Mouse (Mus musculus) hindbrain, embryonic 15.5 days (tissue): ENCODE measurements at regions not wholly inside any gene's neighbourhood (a gene's known extent, or its start where the extent isn't known, plus 50 kb on each side); places are given as distances from the start of the nearest gene placed in this dataset.

Experiments
- ATAC-seq: fragments of 200-750 bp; cut with Nextera tagmentation; 2 replicates; pipeline ENCODE4 v1.8.0; 2017; ENCODE audit warnings: low read depth, moderate number of reproducible peaks, moderate TSS enrichment; ENCODE audit not compliant: low FRiP score
- H3K27ac ChIP-seq: fragments of 300-500 bp; sonication (generic); replicated peaks from 2 replicates; pipeline ENCODE4 v1.5.1; 2015; ENCODE audit warnings: mild to moderate bottlenecking, inconsistent platforms
- H3K27me3 ChIP-seq: fragments of 300-500 bp; sonication (generic); 2 replicates; pipeline ENCODE4 v1.6.1; 2015; ENCODE audit warnings: control low read depth, inconsistent platforms
- H3K36me3 ChIP-seq: fragments of 300-500 bp; sonication (generic); 2 replicates; pipeline ENCODE4 v1.6.1; 2015; ENCODE audit warnings: control low read depth, inconsistent platforms
- H3K4me1 ChIP-seq: fragments of 300-500 bp; sonication (generic); replicated peaks from 2 replicates; pipeline ENCODE4 v1.6.1; 2015; ENCODE audit warnings: control low read depth, inconsistent platforms
- H3K4me2 ChIP-seq: fragments of 300-500 bp; sonication (generic); 2 replicates; pipeline ENCODE4 v1.6.1; 2015; ENCODE audit warnings: moderate library complexity, mild to moderate bottlenecking, inconsistent platforms
- H3K4me3 ChIP-seq: fragments of 300-500 bp; sonication (generic); 2 replicates; pipeline ENCODE4 v1.5.1; 2015; ENCODE audit warnings: mild to moderate bottlenecking, inconsistent platforms
- H3K9ac ChIP-seq: fragments of 300-500 bp; sonication (generic); 2 replicates; pipeline ENCODE4 v1.6.1; 2015; ENCODE audit warnings: inconsistent platforms
- H3K9me3 ChIP-seq: fragments of 300-500 bp; sonication (generic); 2 replicates; pipeline ENCODE4 v1.6.1; 2016; ENCODE audit warnings: control low read depth, inconsistent platforms
- WGBS: fragments of 180-500 bp; shearing (Covaris S2); methylation state at CpG from one replicate; pipeline ENCODE4 v1.1.7; 2015; 5-methylcytosine and 5-hydroxymethylcytosine counted together

DNA sequence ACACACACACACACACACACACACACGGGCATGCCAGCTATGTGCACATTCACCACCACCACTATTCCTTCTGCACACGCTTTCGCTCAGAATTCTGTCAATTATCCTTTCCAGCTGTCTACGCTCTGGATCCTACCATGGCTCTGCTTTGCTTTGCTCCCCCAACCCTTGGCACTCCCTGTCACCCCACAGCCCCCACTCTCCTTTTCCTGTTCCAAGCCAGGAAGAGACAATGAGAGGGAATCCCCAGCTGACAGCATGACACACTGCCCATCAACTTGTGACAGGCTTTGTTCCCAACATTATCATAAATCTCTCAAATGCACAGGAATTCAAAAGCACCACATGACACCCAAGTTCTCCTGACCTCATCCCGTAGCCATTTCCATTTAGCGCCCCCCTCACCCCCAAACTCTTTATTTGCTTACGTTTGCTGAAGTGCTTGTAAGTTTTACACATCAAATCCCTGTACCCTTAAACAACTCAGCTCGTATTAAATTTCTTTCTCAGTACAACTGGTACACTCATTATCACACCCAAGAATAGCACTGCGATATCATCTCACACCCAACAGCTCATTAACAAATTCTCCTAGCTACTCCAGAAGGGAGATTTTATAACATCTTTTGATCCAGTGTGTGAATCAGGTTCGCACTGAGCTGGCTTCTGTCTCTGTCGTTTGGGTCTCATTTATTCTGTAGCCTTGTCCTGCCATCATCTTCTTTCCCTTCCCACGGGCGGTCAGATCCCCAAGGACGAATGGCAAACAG lies 140.3 kb downstream of the Ptpn20 start:
- 45% methylated on average over 14 of the region's 14 CpGs for WGBS
- H3K9me3 ChIP-seq = no peaks in the 10 kb centered on the region
- ATAC-seq = no peak
- H3K36me3 ChIP-seq = no peaks in the 10 kb centered on the region
- H3K9ac ChIP-seq = no peak overlapping the region
- peaks cover under 1% of the 10 kb centered on the region; the same call in 1 of the 2 replicates for H3K4me1 ChIP-seq
- no peaks in the 10 kb centered on the region for H3K27me3 ChIP-seq
- no peak overlapping the region for H3K27ac ChIP-seq
- H3K4me3 ChIP-seq = no peak overlapping the region
- no peak overlapping the region for H3K4me2 ChIP-seq

DNA sequence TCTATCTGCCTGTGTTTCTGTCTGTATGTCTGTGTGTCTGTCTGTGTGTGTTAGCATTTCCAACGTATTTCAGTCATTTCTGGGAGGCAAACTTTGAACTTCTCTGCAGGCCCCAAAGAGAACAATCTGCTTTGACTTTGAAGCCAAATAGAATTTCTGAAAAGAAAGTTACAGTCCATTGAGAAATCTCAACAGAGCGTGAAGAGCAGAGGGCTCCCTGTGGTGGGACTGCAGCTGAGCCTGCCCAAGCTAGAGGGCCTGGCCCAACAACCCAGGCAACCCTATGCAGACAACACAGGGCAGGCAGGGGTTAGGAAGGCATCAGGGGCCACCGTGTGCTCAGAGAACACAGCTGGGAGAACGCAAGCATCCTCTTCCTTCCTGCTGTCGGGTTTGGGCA lies 143.7 kb downstream of the Ptpn20 start:
- Histone ChIP-seq H3K4me1 (peaks cover 4% of the 10 kb centered on the region; the same call in 1 of the 2 replicates), H3K27ac (no peak overlapping the region), H3K4me2 (no peak overlapping the region), H3K9ac (no peak overlapping the region), H3K9me3 (no peaks in the 10 kb centered on the region), H3K36me3 (no peaks in the 10 kb centered on the region), H3K27me3 (no peaks in the 10 kb centered on the region; the same call in 1 of the 2 replicates), H3K4me3 (no peak overlapping the region)
- 16% methylated on average over 5 of the region's 5 CpGs for whole genome bisulfite sequencing
- no peak for ATAC-seq

DNA sequence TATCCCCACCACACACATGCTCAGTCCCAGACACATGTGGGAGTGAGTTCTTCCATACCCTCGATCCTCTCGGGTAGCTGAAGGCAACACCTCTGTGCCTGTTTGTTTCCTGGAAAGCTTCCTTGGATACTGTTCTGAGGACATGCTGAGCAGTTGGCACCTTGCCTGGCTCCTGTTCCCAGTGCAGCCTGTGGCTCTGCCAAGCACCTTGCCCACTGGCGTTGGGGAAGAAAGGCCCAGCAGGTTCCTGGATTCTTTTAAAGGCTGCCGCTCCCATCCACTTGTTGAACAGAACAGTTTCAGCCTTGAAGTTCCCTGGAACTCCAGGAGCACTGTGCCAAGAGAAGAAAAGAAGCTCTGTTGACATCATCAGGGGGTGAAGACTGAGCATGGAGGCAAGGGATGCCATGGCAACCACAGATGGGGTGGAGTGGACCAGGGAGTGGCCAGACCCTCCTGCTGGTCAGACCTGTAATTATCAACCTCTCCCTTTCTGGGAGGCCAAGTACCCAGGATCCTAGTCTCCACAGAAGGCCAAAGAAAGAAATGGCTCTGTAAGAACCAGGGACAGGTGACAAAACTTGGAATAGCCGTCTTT lies 145.5 kb downstream of the Ptpn20 start:
- Histone ChIP-seq H3K4me1 (peaks cover 4% of the 10 kb centered on the region; the same call in 1 of the 2 replicates), H3K4me3 (no peak overlapping the region), H3K4me2 (no peak overlapping the region), H3K27me3 (no peaks in the 10 kb centered on the region; the same call in 1 of the 2 replicates), H3K9me3 (no peaks in the 10 kb centered on the region), H3K27ac (no peak overlapping the region), H3K9ac (no peak overlapping the region), H3K36me3 (no peaks in the 10 kb centered on the region)
- ATAC-seq = peak; percentile 77
- WGBS = 40% methylated on average over 5 of the region's 5 CpGs

DNA sequence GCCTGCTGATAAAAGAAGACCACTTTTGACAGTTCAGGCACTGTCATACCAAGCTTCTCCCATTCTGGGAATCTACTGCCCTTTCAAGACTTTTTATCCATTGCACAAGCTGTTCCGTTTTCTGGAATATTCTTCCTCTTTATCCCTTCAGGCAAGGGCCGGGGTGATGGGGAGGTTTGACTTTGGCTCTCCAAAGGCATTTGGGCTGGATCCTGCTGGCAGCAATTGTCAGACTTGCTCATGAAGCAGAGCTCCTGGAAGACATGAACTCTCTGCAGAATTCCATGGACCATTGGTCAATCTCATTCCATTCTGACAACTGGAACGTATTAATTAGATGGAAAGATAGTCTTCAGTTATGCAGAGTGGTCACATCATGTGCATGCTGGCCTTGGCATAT lies 146.6 kb downstream of the Ptpn20 start:
- Histone ChIP-seq H3K27ac (no peak overlapping the region), H3K9ac (no peak overlapping the region), H3K4me3 (no peak overlapping the region), H3K9me3 (no peaks in the 10 kb centered on the region), H3K4me2 (no peak overlapping the region), H3K36me3 (no peaks in the 10 kb centered on the region), H3K27me3 (no peaks in the 10 kb centered on the region; the same call in 1 of the 2 replicates), H3K4me1 (peaks cover 4% of the 10 kb centered on the region; the same call in 1 of the 2 replicates)
- 71% methylated on average over 3 of the region's 3 CpGs for WGBS
- no peak for ATAC-seq

DNA sequence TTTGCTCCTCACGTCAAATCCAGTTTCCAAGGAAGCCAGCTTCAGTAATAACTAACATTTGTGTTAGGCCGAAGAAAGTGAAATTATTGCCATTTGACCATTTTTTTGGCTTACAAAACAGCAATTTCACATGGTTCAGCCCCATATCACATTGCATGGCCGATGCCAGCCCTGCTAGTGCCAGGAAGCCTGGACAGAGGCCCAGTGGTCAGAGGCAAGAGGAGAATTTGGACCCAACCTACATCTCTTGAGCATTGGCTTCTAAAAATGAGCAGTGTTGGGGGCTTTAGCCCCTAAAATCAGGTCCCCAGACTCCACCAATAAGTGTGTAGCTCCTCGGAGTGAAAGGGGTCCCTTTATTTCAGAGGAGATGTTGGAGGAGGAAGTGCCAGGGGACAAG lies 157.2 kb downstream of the Ptpn20 start:
- Histone ChIP-seq H3K4me1 (no peaks in the 10 kb centered on the region), H3K27ac (no peak overlapping the region), H3K4me2 (no peak overlapping the region), H3K27me3 (no peaks in the 10 kb centered on the region), H3K9me3 (no peaks in the 10 kb centered on the region), H3K36me3 (no peaks in the 10 kb centered on the region), H3K9ac (no peak overlapping the region), H3K4me3 (no peak overlapping the region)
- ATAC-seq = no peak
- 88% methylated on average over 4 of the region's 4 CpGs for WGBS

DNA sequence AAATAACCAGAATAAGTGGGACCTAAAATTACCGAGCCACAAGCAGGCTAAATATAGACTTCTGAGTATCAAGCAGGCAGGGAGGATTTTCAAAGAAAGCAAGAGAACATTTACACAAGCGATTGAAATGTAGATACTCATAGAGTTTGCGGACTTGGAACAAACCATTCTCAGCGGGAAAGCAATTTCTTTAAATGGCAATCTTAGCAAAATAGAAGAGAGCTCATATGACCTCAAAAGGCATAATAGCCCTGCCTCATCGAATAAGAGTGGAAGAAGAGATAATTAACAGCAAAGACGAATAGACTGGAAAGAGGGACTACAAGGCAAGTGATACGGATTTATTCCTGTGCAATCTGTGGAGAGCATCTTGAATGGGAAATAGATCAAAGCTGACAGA lies 163.7 kb upstream of the Gdf10 start:
- Histone ChIP-seq H3K36me3 (no peaks in the 10 kb centered on the region), H3K4me3 (no peak overlapping the region), H3K4me1 (no peaks in the 10 kb centered on the region), H3K9ac (no peak overlapping the region), H3K9me3 (no peaks in the 10 kb centered on the region), H3K27ac (no peak overlapping the region; the same call in 1 of the 2 replicates), H3K4me2 (no peak overlapping the region), H3K27me3 (no peaks in the 10 kb centered on the region)
- ATAC-seq = no peak
- 53% methylated on average over 7 of the region's 7 CpGs for WGBS

DNA sequence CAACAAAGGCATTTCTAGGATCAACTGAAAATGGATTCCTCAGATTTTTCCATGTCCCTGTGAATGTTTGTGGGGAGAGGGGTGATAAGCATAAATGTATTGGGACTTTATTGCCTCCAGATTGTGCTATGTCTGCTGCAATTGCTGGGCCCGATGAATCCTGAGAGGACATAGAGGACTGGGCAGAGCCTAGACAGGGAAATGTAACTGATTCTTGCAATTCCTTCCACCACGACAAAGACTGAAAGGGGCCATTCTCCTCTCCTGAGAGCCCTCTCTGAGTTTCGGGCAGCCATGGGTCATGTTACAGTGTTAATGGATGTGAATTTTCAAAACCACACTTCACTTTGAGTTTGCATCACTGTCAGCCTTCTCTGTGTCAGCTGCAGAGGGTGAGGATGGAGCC lies 159.7 kb upstream of the Gdf10 start:
- H3K36me3 ChIP-seq = no peaks in the 10 kb centered on the region
- H3K27me3 ChIP-seq = no peaks in the 10 kb centered on the region
- H3K9me3 ChIP-seq = no peaks in the 10 kb centered on the region
- no peak overlapping the region for H3K27ac ChIP-seq
- no peak overlapping the region for H3K4me3 ChIP-seq
- H3K4me1 ChIP-seq = no peaks in the 10 kb centered on the region
- whole genome bisulfite sequencing = 79% methylated on average over 3 of the region's 3 CpGs
- ATAC-seq = no peak
- no peak overlapping the region for H3K9ac ChIP-seq
- no peak overlapping the region for H3K4me2 ChIP-seq

DNA sequence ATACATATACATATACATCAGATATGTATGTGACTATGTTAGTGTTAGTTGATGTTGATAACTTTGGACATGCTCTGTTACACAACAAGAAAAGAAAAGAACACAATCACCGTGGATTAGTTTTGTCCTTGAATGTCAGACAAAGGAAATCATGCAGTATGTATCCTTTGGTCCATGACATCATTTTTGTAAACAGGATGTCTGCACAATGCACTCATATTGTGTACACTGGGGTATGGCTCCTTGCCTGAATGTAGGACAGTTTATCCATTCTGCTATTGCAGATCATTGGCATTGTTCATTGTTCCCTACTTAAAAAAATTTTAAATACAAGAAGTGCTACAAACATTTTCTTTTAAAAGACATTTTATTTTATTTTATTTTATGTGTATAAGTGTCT lies 157.6 kb upstream of the Gdf10 start:
- H3K9ac ChIP-seq = no peak overlapping the region
- H3K27me3 ChIP-seq = no peaks in the 10 kb centered on the region
- no peak overlapping the region for H3K4me2 ChIP-seq
- ATAC-seq = no peak
- no peaks in the 10 kb centered on the region for H3K4me1 ChIP-seq
- H3K27ac ChIP-seq = no peak overlapping the region
- no peak overlapping the region for H3K4me3 ChIP-seq
- no peaks in the 10 kb centered on the region for H3K36me3 ChIP-seq
- 80% methylated on average over 1 of the region's 1 CpGs for WGBS
- no peaks in the 10 kb centered on the region for H3K9me3 ChIP-seq

DNA sequence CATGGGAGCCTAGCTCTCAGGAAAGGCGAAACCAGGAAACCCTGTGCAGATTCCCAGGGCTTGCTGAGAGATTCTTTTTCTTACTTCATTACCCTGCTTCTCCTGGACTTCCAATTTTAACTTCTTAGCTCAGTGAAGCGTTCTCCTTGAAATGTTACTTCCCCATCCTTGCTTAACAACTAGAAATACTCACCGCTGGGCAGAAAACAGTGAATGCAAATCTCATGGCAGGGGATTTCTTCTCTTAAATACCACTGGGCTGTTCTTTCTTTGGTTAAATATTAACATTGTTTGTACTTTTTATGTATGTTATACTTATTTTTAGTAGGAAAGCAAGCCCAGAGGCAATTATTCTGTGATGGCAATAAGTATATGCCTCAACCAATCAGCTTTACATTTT lies 151.0 kb upstream of the Gdf10 start:
- no peaks in the 10 kb centered on the region for H3K36me3 ChIP-seq

DNA sequence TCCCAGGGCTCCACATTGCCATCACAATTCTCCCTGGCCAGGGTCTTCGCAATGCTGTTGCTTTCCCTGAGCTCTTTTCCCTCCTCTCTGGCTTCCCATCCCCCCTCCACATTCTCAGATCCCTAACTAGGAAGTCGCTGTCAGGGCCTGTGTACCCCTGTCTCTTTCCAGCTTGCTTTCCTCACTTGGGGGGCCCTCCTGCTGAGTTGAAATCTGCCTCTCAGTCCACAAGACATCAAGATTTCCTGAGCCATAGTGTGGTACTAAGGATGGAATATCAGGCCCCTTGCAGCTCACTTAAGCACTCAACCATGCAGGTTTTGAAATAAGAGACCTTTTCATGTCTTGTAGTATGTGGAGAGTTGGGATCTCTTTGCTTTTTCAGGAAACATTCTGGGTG lies 133.8 kb upstream of the Gdf10 start:
- 23% methylated on average over 2 of the region's 2 CpGs for WGBS
- H3K4me1 ChIP-seq = no peaks in the 10 kb centered on the region
- no peaks in the 10 kb centered on the region for H3K9me3 ChIP-seq
- no peaks in the 10 kb centered on the region for H3K36me3 ChIP-seq
- no peak overlapping the region for H3K4me3 ChIP-seq
- no peak overlapping the region for H3K9ac ChIP-seq
- no peak for ATAC-seq
- H3K27me3 ChIP-seq = no peaks in the 10 kb centered on the region
- H3K27ac ChIP-seq = no peak overlapping the region
- H3K4me2 ChIP-seq = no peak overlapping the region

More for the DNA sequence above, 151.0 kb upstream of the Gdf10 start:
- H3K4me1 ChIP-seq = no peaks in the 10 kb centered on the region
- ATAC-seq = no peak
- 88% methylated on average over 3 of the region's 3 CpGs for WGBS
- no peak overlapping the region for H3K4me3 ChIP-seq
- H3K27ac ChIP-seq = no peak overlapping the region
- no peaks in the 10 kb centered on the region for H3K9me3 ChIP-seq
- no peak overlapping the region for H3K4me2 ChIP-seq
- no peaks in the 10 kb centered on the region for H3K27me3 ChIP-seq
- H3K9ac ChIP-seq = no peak overlapping the region

DNA sequence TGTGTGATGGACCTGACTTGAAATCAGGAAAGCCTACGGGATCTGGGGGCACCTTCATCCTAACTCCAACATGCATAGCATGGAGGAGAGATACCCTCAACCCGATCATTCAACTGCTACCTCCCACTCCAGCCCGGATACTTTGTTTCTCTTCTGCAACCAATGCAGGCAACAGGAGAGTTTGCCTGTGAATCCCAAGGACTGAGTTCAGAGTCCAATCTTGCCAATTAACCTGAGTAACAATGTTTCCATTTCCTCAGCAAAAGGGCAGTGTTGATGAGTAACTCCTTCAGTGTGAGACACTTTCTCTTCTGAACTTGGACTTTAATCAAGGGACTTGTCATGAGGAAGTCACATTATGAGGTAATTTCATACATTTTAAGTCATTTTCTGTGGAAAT lies 129.1 kb upstream of the Gdf10 start:
- Histone ChIP-seq H3K27me3 (no peaks in the 10 kb centered on the region), H3K4me3 (no peak overlapping the region), H3K36me3 (no peaks in the 10 kb centered on the region), H3K4me1 (peaks cover 15% of the 10 kb centered on the region; the same call in 1 of the 2 replicates), H3K27ac (no peak overlapping the region), H3K9ac (no peak overlapping the region), H3K9me3 (no peaks in the 10 kb centered on the region), H3K4me2 (no peak overlapping the region)
- 76% methylated on average over 3 of the region's 3 CpGs for WGBS
- ATAC-seq = no peak

DNA sequence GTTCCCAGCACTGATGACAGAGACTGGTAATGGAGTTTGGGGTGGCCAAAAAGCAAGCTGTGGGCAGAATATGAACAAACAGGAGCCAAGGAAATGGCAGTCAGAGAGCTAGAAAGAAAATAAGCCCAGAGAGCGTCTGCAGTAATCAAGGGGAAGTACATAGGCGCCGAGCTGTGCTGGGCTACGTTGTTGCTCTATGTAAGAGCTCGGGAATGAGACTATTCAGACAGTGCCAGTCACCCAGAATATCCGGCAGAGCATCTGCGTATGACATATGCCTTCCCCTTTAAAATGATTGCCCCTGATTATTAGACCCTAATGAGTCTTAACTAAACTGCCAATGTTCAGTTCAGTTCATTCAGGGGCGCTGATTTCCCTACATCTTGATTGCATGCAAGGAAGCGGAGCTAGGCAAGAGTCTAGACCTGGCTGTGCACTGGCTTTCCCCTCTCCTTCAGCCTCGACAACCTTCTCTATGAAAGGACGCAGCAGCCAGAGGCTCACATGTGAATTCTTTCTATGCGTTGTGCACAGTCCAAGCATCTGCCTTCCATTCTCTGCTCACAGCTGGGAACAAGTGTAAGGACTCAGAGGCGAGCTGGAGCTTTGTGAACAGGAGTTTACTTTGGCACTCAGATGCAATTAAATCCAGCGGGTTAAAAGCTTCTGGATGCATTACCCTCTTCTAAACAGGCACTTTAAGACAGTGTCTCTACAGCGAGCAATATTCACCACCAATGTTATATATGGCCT lies 125.7 kb upstream of the Gdf10 start:
- no peak overlapping the region for H3K4me2 ChIP-seq
- WGBS = 49% methylated on average over 15 of the region's 15 CpGs
- H3K9ac ChIP-seq = no peak overlapping the region
- H3K4me1 ChIP-seq = peaks cover 15% of the 10 kb centered on the region; the same call in 1 of the 2 replicates
- peak; percentile 65; the same call in 1 of the 2 replicates for ATAC-seq
- H3K27me3 ChIP-seq = no peaks in the 10 kb centered on the region
- no peaks in the 10 kb centered on the region for H3K36me3 ChIP-seq
- H3K27ac ChIP-seq = peak overlapping the region; percentile 6; the same call in 1 of the 2 replicates
- no peaks in the 10 kb centered on the region for H3K9me3 ChIP-seq
- no peak overlapping the region for H3K4me3 ChIP-seq
